Mouse (Mus musculus): ENCODE results near the gene Fbrs.

DNA sequence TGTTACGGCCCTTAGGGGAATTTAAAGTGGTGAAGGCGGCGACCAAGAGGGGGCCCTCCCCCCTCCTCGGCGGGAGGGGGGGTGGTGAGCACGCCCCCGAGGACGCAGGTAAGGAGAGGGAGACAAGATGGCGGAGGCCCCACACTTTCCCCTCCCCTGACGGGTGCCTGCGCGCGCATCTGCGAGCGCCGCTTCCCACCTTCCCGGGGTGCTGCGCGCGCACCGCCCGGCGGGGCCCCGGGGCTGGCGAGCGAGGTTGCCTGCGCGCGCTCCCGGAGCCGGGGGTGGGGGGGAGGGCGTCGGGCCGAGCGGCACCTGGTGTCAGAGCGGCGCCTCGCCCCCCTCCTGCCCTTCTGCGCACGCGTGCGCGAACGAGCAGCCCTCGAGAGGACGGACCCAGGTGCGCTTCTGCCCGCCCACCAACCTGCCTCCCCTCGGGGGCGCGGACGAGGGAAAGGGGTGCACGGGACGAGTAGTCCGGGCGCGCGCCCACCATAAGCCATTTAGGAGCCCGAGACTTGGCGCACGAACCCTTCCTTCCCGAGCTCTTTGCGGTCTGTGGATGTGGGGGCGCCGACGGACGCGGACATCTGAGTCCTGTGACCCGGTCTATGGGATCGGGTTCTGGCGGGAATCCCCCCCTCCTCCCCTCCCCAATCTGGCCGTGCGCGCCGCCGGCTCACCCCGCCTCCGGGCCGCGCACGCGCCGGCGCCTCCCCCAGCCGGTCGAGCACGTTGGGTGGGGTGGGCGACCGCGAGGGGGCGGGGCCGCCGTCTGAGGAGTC is 33.4 kb downstream of the Fbrs start:
- TF ChIP-seq CTCF (IDR thresholded peaks at IDR 0.05; ENCODE audit: borderline replicate concordance, control insufficient read depth, extremely low read depth, insufficient read depth, low read length, poor library complexity) (peak; percentile 17; the same call in 1 of the 2 replicates), POLR2A (IDR thresholded peaks at IDR 0.05; ENCODE audit: control insufficient read depth, extremely low read depth, insufficient read depth, low read length, poor library complexity) (no peak; the same call in 1 of the 2 replicates)

Measured in thymus, adult 2 months (tissue).